Mouse (Mus musculus): ENCODE results near the gene A930004D18Rik.

- TF ChIP-seq CTCF (IDR thresholded peaks at IDR 0.05; ENCODE audit: control insufficient read depth, insufficient read depth, low read length) (no peak), POLR2A (IDR thresholded peaks at IDR 0.05; ENCODE audit: borderline replicate concordance, control insufficient read depth, low read depth, low read length) (no peak)
Measured at GRCm38 (mm10) chr2:18065708-18066030, 28.1 kb upstream of the A930004D18Rik start.
